Mouse (Mus musculus) neural tube, embryonic 13.5 days (tissue): Measurements from ENCODE around the gene Camk1d. TPM values are rescaled to one million over a fixed set of nuclear protein-coding genes. Genes with fewer than 3 reads are reported as not detected.

Experiments used
- ATAC-seq: fragments of 200-750 bp; cut with Nextera tagmentation; 2 replicates; pipeline ENCODE4 v1.8.0; 2017; ENCODE audit warnings: low read depth, mild to moderate bottlenecking, moderate TSS enrichment, moderate library complexity
- H3K27ac ChIP-seq: fragments of 300-500 bp; sonication (generic); replicated peaks from 2 replicates; pipeline ENCODE4 v1.5.1; 2015; ENCODE audit warnings: moderate library complexity, mild to moderate bottlenecking, inconsistent platforms
- H3K27me3 ChIP-seq: fragments of 300-500 bp; sonication (generic); 2 replicates; pipeline ENCODE4 v1.6.1; 2015; ENCODE audit warnings: mild to moderate bottlenecking, inconsistent platforms
- H3K36me3 ChIP-seq: fragments of 300-500 bp; sonication (generic); 2 replicates; pipeline ENCODE4 v1.6.1; 2015; ENCODE audit warnings: mild to moderate bottlenecking, inconsistent platforms
- H3K4me1 ChIP-seq: fragments of 300-500 bp; sonication (generic); replicated peaks from 2 replicates; pipeline ENCODE4 v1.6.1; 2015; ENCODE audit warnings: inconsistent platforms
- H3K4me2 ChIP-seq: fragments of 300-500 bp; sonication (generic); 2 replicates; pipeline ENCODE4 v1.6.1; 2015; ENCODE audit warnings: inconsistent platforms, mild to moderate bottlenecking, moderate library complexity
- H3K4me3 ChIP-seq: fragments of 300-500 bp; sonication (generic); 2 replicates; pipeline ENCODE4 v1.5.1; 2015; ENCODE audit warnings: mild to moderate bottlenecking, inconsistent platforms
- H3K9ac ChIP-seq: fragments of 300-500 bp; sonication (generic); 2 replicates; pipeline ENCODE4 v1.6.1; 2015; ENCODE audit warnings: moderate library complexity, mild to moderate bottlenecking, inconsistent platforms
- H3K9me3 ChIP-seq: fragments of 300-500 bp; sonication (generic); 2 replicates; pipeline ENCODE4 v1.6.1; 2016; ENCODE audit warnings: inconsistent platforms
- WGBS: fragments of 180-500 bp; shearing (Covaris S2); methylation state at CpG from one replicate; pipeline ENCODE4 v1.1.7; 2015; 5-methylcytosine and 5-hydroxymethylcytosine counted together
- polyA plus RNA-seq: library from polyadenylated mRNA; unstranded; fragments of >200 nt; fragmentation: Nextera tagmentation; extraction: Ambion mirVana; gene quantifications from 2 replicates; pipeline ENCODE4 v1.2.1, GENCODE M21; 2015

The Camk1d gene
- polyA plus RNA-seq, 1 experiment from 2014 or later = 4.6 TPM

DNA sequence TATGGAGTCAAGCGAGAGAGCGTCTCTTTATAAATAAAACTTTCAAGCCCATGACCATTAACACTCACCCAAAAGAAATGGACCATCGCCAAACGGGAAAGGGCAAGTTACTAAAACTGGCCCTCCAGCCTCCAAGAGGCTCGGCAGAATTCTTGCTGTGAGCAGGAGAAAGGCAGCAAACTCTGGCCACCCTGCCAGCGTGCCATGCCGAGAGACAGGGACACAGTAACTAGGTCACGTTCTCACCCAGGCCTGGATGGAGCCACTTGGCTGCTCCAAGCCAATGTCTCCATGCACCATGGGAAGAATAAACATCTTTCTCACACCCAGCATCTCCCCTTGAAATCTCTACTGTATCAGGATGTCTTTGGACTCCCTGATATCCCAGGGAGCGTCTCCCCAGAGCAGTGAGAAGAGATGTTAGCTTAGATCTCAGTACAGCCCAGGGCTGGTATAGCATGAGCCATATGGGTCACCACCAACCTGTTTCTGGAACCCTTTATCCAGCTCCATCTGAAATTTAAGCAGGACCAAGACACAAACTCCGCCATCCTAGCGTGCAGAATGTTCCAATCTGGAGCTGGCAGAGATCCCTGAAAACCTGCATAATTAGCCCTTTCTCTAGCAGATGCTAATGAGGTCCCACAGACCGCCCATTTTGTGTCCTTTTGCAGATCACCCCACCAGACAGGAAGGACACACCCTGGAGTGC is 38.7 kb downstream of the Camk1d start:
- H3K4me1 ChIP-seq = peaks cover 15% of the 10 kb centered on the region
- peak; percentile 43; the same call in 1 of the 2 replicates for ATAC-seq
- WGBS = 81% methylated on average over 12 of the region's 12 CpGs
- no peak overlapping the region for H3K27ac ChIP-seq
- H3K4me2 ChIP-seq = no peak overlapping the region
- H3K36me3 ChIP-seq = no peaks in the 10 kb centered on the region
- H3K9ac ChIP-seq = no peak overlapping the region
- no peaks in the 10 kb centered on the region for H3K9me3 ChIP-seq
- no peaks in the 10 kb centered on the region for H3K27me3 ChIP-seq
- H3K4me3 ChIP-seq = no peak overlapping the region

DNA sequence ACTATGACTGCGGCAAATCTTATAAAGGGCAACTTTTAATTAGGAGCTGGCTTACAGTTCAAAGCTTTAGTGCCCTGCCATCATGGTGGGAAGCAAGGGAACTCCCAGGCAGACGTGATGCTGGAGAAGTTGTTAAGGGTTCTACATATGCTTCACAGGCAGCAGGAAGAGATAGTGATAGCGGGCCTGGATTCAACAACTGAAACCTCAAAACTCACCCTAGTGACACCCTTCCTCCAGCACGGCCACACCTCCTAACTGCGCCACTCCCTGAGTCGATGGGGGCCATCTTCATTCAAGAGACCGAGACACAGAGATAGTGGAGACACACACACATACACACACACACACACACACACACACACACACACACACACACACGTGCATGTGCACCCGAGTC is 39.8 kb downstream of the Camk1d start:
- 90% methylated on average over 9 of the region's 9 CpGs for WGBS
- no peak for ATAC-seq
- no peaks in the 10 kb centered on the region for H3K27me3 ChIP-seq
- H3K9me3 ChIP-seq = 0 out of 2 replicates have a peak, but pooled peaks cover 3% of the 10 kb centered on the region
- H3K4me3 ChIP-seq = no peak overlapping the region
- H3K4me2 ChIP-seq = no peak overlapping the region
- H3K4me1 ChIP-seq = peaks cover 15% of the 10 kb centered on the region
- H3K36me3 ChIP-seq = no peaks in the 10 kb centered on the region
- H3K9ac ChIP-seq = no peak overlapping the region
- no peak overlapping the region for H3K27ac ChIP-seq

DNA sequence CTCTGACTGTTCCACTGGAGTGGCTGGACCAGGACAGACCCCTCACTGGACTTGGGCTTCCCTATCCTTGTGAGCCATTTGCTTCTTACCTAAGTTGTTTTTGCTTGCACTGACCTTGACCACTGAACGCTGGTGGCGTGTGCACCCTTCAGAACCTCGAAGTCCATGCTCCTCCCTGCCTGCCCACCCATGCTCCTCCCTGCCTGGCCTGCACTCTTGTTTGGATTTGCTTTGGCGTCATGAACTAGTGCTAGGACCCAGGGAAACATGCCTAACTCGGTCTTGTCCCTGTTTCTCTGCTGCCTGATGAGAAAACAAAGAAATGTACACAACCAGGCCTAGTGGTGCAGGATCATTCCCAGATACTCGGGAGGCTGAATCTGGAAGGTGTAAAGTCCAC is 40.5 kb downstream of the Camk1d start:
- no peak overlapping the region for H3K4me2 ChIP-seq
- H3K9me3 ChIP-seq = 0 out of 2 replicates have a peak, but pooled peaks cover 3% of the 10 kb centered on the region
- ATAC-seq = no peak
- WGBS = 85% methylated on average over 6 of the region's 6 CpGs
- no peak overlapping the region for H3K9ac ChIP-seq
- no peaks in the 10 kb centered on the region for H3K36me3 ChIP-seq
- H3K4me3 ChIP-seq = no peak overlapping the region
- H3K27me3 ChIP-seq = no peaks in the 10 kb centered on the region
- peaks cover 15% of the 10 kb centered on the region for H3K4me1 ChIP-seq
- H3K27ac ChIP-seq = no peak overlapping the region

DNA sequence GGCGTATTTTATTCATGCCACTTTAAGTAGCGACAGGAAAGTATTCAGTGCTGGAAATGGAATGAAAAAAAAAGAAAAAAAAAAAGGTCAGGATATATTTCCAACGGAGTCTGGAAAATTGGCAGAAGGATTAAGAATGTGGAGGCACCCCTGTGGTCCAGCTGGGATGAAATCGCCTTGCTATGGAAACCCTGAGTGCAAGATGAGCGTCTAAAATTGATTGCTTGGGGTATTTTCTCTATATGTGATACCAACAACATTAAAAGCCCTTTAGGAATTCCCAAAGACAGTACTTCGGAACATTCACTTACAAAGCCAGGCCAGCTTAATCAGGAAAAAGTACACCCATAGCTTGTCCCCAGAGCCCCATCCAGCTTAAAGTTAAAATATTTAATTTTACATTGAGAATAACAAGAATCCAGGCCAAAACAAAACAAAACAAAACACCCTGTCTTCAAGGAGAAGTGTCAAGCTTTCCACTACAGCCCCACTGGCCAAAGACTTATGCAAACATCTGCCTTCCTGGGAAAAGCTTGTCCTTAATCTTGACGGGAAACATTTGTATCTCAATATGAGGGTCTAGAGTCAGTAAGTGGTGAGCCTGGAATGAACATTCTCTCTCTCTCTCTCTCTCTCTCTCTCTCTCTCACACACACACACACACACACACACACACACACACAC is 41.3 kb downstream of the Camk1d start:
- Histone ChIP-seq H3K4me2 (no peak overlapping the region), H3K27me3 (no peaks in the 10 kb centered on the region), H3K9ac (no peak overlapping the region), H3K27ac (no peak overlapping the region), H3K4me1 (peaks cover 15% of the 10 kb centered on the region), H3K36me3 (no peaks in the 10 kb centered on the region), H3K9me3 (0 out of 2 replicates have a peak, but pooled peaks cover 3% of the 10 kb centered on the region), H3K4me3 (no peak overlapping the region)
- ATAC-seq = no peak
- 57% methylated on average over 7 of the region's 7 CpGs for WGBS

DNA sequence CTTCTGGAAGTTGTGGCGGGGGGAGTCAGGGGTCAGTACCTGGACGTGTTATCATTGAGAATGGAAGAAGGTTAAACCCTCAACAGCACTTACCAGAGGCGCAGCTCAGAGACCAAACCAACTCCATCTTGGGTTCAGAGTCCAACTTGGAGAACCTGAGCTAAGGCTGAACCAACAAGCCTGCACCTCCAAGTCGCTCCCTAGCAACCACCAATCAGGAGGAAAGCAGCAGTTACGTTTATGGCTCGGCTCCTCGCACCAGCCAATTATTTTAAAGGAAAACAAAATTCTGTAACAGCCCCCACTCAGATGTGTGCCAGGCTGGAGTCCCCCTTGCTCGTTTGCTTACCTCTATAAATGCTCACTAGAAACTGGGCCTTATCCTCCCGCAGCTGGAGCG is 44.2 kb downstream of the Camk1d start:
- 95% methylated on average over 10 of the region's 10 CpGs for WGBS

DNA sequence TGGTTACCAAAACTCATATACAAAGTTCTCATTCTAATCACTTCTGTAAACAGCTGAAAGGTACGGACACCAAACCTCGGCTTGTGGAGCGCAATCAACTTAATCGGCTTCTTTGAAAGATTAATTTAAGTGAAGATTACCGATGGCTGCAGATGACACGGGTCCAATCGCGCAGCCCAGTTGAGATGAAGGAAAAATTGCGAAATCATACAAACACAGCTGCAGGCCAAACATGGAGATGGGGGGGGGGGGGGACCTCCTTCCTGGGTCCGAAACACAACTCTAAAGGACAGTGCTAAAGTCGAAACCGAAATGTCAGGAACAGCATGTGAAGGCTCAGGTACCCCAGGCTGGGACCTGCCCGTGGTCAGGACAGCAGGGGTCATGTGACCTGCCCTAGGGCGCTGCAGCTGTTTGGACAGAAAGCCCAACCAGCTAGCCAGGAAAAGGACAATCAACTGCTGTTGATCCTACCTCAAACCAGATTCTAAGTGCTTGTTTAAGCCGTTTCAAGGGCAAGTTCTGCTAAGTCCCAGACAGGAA is 44.7 kb downstream of the Camk1d start:
- H3K4me2 ChIP-seq = no peak overlapping the region
- no peak overlapping the region for H3K4me3 ChIP-seq
- H3K4me1 ChIP-seq = no peaks in the 10 kb centered on the region
- no peak overlapping the region for H3K27ac ChIP-seq
- no peak overlapping the region for H3K9ac ChIP-seq
- WGBS = 91% methylated on average over 15 of the region's 15 CpGs
- H3K27me3 ChIP-seq = no peaks in the 10 kb centered on the region
- no peaks in the 10 kb centered on the region for H3K36me3 ChIP-seq
- no peak for ATAC-seq
- 0 out of 2 replicates have a peak, but pooled peaks cover 3% of the 10 kb centered on the region for H3K9me3 ChIP-seq

More for the DNA sequence above, 44.2 kb downstream of the Camk1d start:
- H3K4me2 ChIP-seq = no peak overlapping the region
- 0 out of 2 replicates have a peak, but pooled peaks cover 3% of the 10 kb centered on the region for H3K9me3 ChIP-seq
- ATAC-seq = no peak
- H3K36me3 ChIP-seq = no peaks in the 10 kb centered on the region
- no peaks in the 10 kb centered on the region for H3K4me1 ChIP-seq
- H3K4me3 ChIP-seq = no peak overlapping the region
- H3K27me3 ChIP-seq = no peaks in the 10 kb centered on the region
- H3K9ac ChIP-seq = no peak overlapping the region
- H3K27ac ChIP-seq = no peak overlapping the region

DNA sequence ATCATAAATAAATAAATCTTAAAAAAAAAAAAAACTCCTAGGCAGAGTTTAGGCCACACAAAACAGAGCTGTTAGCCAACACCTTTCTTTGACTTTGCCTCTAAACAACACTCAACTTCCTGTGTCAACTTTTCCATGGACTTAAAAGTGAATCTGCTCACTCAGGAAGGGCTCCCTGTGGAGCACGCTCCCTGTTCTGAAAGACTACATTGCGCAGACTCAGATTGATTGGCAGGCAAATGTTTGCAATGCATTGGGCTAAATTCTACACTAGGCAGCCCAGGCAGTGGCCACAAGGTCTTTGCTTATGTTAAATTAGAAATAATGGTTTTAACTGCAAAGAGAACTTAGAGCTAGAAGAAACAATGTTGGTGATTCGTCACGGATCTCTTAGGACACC is 45.4 kb downstream of the Camk1d start:
- WGBS = 84% methylated on average over 4 of the region's 4 CpGs
- ATAC-seq = no peak

DNA sequence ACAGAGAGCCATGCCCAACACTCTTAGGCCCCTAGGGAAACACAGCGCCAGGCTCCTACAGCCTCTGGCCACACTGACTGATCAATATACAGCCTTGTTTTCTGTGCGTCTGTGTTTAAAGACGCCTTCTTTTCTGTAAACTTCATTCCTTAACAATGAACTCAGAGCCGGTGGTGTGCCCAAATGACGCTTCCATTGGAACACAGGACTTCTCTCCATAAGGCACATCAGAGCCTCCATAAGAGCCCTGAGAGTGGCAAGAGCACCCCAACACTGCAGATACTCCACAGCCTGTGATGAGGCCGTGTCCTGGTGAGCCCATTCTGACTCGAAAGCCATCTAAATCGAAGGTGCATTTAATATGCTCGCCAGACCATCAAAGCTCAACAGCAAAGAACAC is 50.8 kb downstream of the Camk1d start:
- ATAC-seq = no peak
- H3K4me3 ChIP-seq = no peak overlapping the region

More for the DNA sequence above, 45.4 kb downstream of the Camk1d start:
- Histone ChIP-seq H3K36me3 (no peaks in the 10 kb centered on the region), H3K9me3 (0 out of 2 replicates have a peak, but pooled peaks cover 3% of the 10 kb centered on the region), H3K9ac (no peak overlapping the region), H3K4me3 (no peak overlapping the region), H3K27me3 (no peaks in the 10 kb centered on the region), H3K4me1 (no peaks in the 10 kb centered on the region), H3K4me2 (no peak overlapping the region), H3K27ac (no peak overlapping the region)

DNA sequence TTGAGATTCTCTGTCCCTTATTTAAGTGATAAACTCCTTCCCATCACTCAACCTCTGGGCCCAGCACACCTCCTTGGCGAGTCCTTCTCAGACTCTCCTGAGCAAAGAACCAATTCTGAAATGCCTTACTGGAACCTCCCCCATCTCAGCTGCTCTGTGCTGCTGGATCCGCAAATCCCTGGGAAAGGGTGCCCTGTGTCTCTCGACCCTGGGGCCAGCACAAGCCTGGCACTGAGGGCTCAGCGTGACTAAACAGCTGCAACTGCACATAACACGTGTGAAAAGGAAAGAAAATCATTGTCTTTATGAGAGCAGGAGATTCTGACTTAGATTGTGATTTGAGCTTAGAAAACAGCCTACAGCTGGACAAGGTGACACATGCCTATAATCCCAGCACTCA is 52.4 kb downstream of the Camk1d start:
- ATAC-seq = no peak
- H3K4me1 ChIP-seq = no peaks in the 10 kb centered on the region
- H3K27ac ChIP-seq = no peak overlapping the region
- H3K4me2 ChIP-seq = no peak overlapping the region
- H3K9me3 ChIP-seq = no peaks in the 10 kb centered on the region
- H3K9ac ChIP-seq = no peak overlapping the region
- H3K36me3 ChIP-seq = no peaks in the 10 kb centered on the region
- no peaks in the 10 kb centered on the region for H3K27me3 ChIP-seq
- 70% methylated on average over 5 of the region's 5 CpGs for WGBS
- H3K4me3 ChIP-seq = no peak overlapping the region

More for the DNA sequence above, 50.8 kb downstream of the Camk1d start:
- 87% methylated on average over 9 of the region's 9 CpGs for WGBS
- Histone ChIP-seq H3K27ac (no peak overlapping the region), H3K9me3 (no peaks in the 10 kb centered on the region), H3K9ac (no peak overlapping the region), H3K4me1 (no peaks in the 10 kb centered on the region), H3K27me3 (no peaks in the 10 kb centered on the region), H3K4me2 (no peak overlapping the region), H3K36me3 (no peaks in the 10 kb centered on the region)

DNA sequence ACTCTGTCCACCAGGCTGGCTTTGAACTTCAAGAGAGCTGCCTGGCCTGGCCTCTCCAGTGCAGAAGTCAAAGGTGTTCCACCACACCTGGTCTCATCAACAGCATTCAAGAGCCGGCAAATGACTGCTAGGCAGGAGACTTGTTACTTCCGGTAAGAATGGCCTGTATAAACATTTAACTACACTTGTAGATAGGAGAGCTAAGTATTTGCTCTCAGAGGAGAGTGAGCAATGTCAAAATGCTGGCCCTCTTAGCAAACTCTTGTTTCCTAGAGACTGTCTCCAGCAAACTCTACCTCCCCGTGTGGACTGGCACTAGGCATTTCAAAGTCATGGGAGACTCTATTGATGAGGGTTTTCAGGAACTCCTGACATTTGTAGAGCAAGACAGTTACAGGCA is 56.3 kb downstream of the Camk1d start:
- 85% methylated on average over 3 of the region's 3 CpGs for WGBS
- H3K27ac ChIP-seq = no peak overlapping the region
- no peaks in the 10 kb centered on the region for H3K4me1 ChIP-seq
- no peak overlapping the region for H3K4me3 ChIP-seq
- ATAC-seq = no peak
- no peaks in the 10 kb centered on the region for H3K9me3 ChIP-seq
- no peaks in the 10 kb centered on the region for H3K36me3 ChIP-seq
- H3K9ac ChIP-seq = no peak overlapping the region
- H3K27me3 ChIP-seq = no peaks in the 10 kb centered on the region
- H3K4me2 ChIP-seq = no peak overlapping the region

DNA sequence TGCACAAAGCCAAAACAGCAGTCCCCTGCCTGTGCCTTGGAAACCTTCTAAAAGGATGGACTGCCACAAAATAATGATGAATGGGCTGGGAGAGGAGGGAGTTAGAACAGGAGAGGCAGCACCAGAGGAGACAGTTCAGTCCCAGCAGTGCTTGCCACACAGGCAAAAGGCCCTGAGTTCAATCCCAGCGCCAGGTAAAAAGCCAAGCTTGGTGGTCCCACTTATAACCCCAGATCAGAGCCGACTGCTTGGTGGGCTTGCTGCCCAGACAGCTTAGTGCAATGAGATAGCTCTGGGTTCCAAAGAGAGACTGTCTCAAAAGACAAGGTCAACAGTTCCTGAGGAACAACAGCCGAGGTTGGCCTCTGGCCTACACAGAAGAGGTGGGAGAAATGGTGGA is 58.0 kb downstream of the Camk1d start:
- Histone ChIP-seq H3K27ac (no peak overlapping the region), H3K9me3 (no peaks in the 10 kb centered on the region), H3K4me2 (no peak overlapping the region), H3K27me3 (no peaks in the 10 kb centered on the region), H3K4me1 (no peaks in the 10 kb centered on the region), H3K4me3 (no peak overlapping the region), H3K9ac (no peak overlapping the region), H3K36me3 (no peaks in the 10 kb centered on the region)
- ATAC-seq = no peak
- 87% methylated on average over 3 of the region's 3 CpGs for WGBS

DNA sequence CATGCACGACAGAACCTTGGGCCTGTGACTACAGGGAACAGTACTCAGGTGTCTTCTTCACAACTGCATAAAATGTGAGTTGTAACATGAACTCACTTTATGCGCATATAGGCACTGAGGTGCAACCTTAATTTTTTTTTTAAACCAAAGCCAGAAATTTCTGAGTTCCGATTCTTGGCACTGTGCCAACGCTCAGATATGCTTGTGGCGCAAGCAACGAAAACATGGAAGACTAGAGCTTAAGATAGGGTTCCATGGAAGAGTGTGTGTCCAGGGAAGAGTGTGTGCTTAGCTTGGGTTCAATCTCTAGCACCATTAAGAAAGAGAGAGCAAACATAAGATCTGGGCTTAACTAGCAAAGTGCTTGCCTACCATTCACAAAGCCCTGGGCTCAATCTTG is 62.2 kb downstream of the Camk1d start:
- H3K9me3 ChIP-seq = no peaks in the 10 kb centered on the region
- H3K4me3 ChIP-seq = no peak overlapping the region
- H3K36me3 ChIP-seq = no peaks in the 10 kb centered on the region
- no peak overlapping the region for H3K9ac ChIP-seq
- no peaks in the 10 kb centered on the region for H3K4me1 ChIP-seq
- H3K27me3 ChIP-seq = no peaks in the 10 kb centered on the region
- H3K4me2 ChIP-seq = no peak overlapping the region
- ATAC-seq = no peak
- WGBS = 92% methylated on average over 6 of the region's 6 CpGs
- H3K27ac ChIP-seq = no peak overlapping the region
